Mouse (Mus musculus) hematopoietic multipotent progenitor cell, adult 10-12 weeks (in vitro differentiated cells): Measurements from ENCODE around the gene Gm10251. TPM values are rescaled to one million over a fixed set of nuclear protein-coding genes. Genes with fewer than 3 reads are reported as not detected.

ENCODE experiments used
- polyA plus RNA-seq: library from polyadenylated mRNA; stranded (reverse); fragments of >175 nt; gene quantifications from 2 replicates; pipeline ENCODE4 v1.2.3, GENCODE M21; 2012; ENCODE audit warnings: low replicate concordance

Gm10251 gene
- not detected in 2 replicates for polyA plus RNA-seq

DNA sequence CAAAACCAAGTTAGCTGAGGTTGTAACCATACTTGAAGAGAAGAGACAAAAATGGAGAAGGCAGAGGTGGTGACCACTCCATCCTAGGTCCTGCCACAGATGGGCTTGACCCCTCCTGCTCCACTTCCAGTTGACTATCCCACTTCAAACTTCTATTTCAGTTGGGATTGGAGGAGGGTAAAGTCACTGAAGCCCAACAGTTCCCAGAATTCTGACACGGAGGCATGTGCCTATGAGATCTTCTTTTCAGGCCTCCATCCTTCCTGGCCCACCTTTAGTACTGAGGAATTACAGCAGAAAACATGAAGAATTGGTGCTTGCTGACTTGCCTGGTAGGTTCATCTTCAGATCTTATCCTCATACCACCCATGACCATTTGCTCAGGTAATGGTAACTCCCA lies at the start of gene Gm10251:
Gm10251 (minus strand) TSS at position 101 of the 400 bp plus-strand sequence.

DNA sequence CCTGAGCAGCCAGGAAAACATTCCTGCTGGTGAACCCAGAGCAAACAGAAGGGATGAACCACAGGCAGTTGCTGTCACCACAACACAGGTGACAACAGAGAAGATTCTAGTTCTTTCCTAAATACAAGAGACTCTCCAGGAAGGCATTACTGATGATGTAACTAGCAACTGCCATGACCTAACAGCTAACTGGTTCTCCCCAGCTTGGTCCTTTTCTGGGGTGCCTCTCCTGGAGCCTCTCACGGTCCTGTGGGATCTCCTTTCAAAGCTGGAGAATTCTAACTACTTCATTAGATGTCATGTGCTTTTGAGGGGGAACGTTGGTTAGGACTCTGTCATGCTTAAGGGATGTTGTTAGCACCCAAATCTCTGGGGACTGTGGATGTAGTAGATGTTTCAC lies 36.2 kb upstream of the Gm10251 start, which contains the start of gene Gm8050:
Gm8050 (minus strand) TSS at position 101 of the 400 bp plus-strand sequence.

DNA sequence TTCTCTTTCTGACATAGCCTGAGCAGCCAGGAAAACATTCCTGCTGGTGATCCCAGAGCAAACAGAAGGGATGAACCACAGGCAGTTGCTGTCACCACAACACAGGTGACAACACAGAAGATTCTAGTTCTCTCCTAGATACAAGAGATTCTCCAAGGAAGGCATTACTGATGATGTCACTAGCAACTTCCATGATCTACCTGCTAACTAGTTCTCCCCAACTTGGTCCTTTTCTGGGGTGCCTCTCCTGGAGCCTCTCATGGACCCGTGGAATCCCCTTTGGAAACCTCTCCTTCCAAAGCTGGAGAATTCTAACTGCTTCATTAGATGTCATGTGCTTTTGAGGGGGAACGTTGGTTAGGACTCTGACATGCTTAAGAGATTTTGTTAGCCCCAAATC lies 61.7 kb downstream of the Gm10251 start, which contains the start of gene Gm3460:
Gm3460 (minus strand) TSS at position 101 of the 400 bp plus-strand sequence.

DNA sequence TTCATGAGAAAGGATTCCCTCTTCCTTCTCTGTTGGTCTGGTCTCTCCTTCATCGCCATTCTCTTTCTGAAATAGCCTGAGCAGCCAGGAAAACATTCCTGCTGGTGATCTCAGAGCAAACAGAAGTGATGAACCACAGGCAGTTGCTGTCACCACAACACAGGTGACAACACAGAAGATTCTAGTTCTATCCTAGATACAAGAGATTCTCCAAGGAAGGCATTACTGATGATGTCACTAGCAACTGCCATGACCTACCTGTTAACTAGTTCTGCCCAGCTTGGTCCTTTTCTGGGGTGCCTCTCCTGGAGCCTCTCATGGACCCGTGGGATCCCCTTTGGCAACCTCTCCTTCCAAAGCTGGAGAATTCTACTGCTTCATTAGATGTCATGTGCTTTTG lies 93.5 kb downstream of the Gm10251 start, which contains the start of gene Gm3629:
Gm3629 (minus strand) TSS at position 101 of the 400 bp plus-strand sequence.

Other genes with a start within 250 kb of the Gm10251 start
- not detected in 2 replicates for gene Gm3594, start 239.6 kb downstream of the Gm10251 start, polyA plus RNA-seq
- gene Gm8356, start 146.9 kb downstream of the Gm10251 start, polyA plus RNA-seq, result not detected in 2 replicates
- not detected in 2 replicates for gene Gm3629, start 93.6 kb downstream of the Gm10251 start, polyA plus RNA-seq
- gene Gm3460, start 61.8 kb downstream of the Gm10251 start, polyA plus RNA-seq, result not detected in 2 replicates
- 0.07 TPM in 1 of 2 replicates, not detected in the other for gene Gm8050, start 36.1 kb upstream of the Gm10251 start, polyA plus RNA-seq
- gene Gm3636, start 58.2 kb upstream of the Gm10251 start, polyA plus RNA-seq, result 0.26 TPM in 1 of 2 replicates, not detected in the other
- not detected in 2 replicates for gene Gm8362, start 90.2 kb upstream of the Gm10251 start, polyA plus RNA-seq
- gene Gm3642, start 156.1 kb upstream of the Gm10251 start, polyA plus RNA-seq, result not detected in 2 replicates
- gene Gm3667, start 205.8 kb upstream of the Gm10251 start, polyA plus RNA-seq, result not detected in 2 replicates